Mouse (Mus musculus) lung, adult 2 months (tissue): ENCODE measurements at regions not wholly inside any gene's neighbourhood (a gene's known extent, or its start where the extent isn't known, plus 50 kb on each side); places are given as distances from the start of the nearest gene placed in this dataset.

Source experiments
- CTCF ChIP-seq: fragments of 200-500 bp; IDR thresholded peaks from 2 replicates; pipeline ENCODE4 v1.5.1; 2011; ENCODE audit warnings: mild to moderate bottlenecking, low read length, control low read depth; ENCODE audit not compliant: insufficient read depth
- POLR2A ChIP-seq: fragments of 200-500 bp; IDR thresholded peaks from 2 replicates; pipeline ENCODE4 v1.6.1; 2011; ENCODE audit warnings: low read depth, mild to moderate bottlenecking, control low read depth, low read length, borderline replicate concordance; ENCODE audit errors: extremely low read depth

DNA sequence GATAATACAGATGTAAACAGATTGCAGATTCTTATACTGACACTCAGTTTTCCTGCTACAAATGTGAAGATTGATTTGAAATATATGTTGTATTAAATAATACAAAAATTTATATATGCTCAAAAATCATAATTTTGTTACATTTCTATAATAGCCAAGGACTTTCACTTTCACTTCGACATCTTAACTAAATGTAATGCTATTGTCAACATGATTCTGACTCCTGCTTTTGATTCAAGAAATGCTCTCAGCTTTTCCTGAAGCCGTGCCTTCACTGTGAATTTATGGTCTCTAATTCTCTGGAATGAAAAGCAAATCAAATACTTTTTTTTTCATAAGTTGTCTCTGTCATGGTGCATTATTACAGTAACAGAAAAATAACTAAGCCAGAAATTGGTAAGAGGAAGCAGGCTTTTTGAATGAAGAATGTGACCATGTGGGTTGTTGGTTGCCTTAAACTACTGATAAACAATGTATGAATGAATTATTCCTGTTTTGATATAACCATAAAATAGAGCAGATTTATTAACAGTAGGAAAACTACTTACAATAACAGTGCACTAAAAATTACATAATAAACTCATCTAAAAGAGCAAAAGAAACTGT lies 374.1 kb downstream of the Pdha2 start:
- TF ChIP-seq CTCF = no peak
- no peak for TF ChIP-seq POLR2A
